Mouse (Mus musculus) hindbrain, embryonic 16.5 days (tissue): Measurements from ENCODE around the gene Selenoo. TPM values are rescaled to one million over a fixed set of nuclear protein-coding genes. Genes with fewer than 3 reads are reported as not detected.

Source experiments
- ATAC-seq: fragments of 200-750 bp; cut with Nextera tagmentation; 2 replicates; pipeline ENCODE4 v1.8.0; 2017; ENCODE audit warnings: moderate TSS enrichment, moderate library complexity
- H3K27ac ChIP-seq: fragments of 300-500 bp; sonication (generic); 2 replicates; pipeline ENCODE4 v1.5.1; 2014; ENCODE audit warnings: low read depth, mild to moderate bottlenecking, control low read depth, low read length, moderate library complexity
- H3K27me3 ChIP-seq: fragments of 300-500 bp; sonication (generic); replicated peaks from 2 replicates; pipeline ENCODE4 v1.6.1; 2014; ENCODE audit warnings: low read length; ENCODE audit not compliant: control insufficient read depth, insufficient read depth
- H3K36me3 ChIP-seq: fragments of 300-500 bp; sonication (generic); 2 replicates; pipeline ENCODE4 v1.6.1; 2014; ENCODE audit warnings: mild to moderate bottlenecking, low read length, moderate library complexity, mixed read lengths; ENCODE audit not compliant: control insufficient read depth, insufficient read depth
- H3K4me1 ChIP-seq: fragments of 300-500 bp; sonication (generic); 2 replicates; pipeline ENCODE4 v1.6.1; 2014; ENCODE audit warnings: low read depth, low read length; ENCODE audit not compliant: control insufficient read depth, insufficient read depth
- H3K4me2 ChIP-seq: fragments of 300-500 bp; sonication (generic); 2 replicates; pipeline ENCODE4 v1.6.1; 2014; ENCODE audit warnings: mild to moderate bottlenecking, low read length, control low read depth, moderate library complexity
- H3K4me3 ChIP-seq: fragments of 300-500 bp; sonication (generic); 2 replicates; pipeline ENCODE4 v1.5.1; 2014; ENCODE audit warnings: mild to moderate bottlenecking, low read length, control low read depth, moderate library complexity
- H3K9ac ChIP-seq: fragments of 300-500 bp; sonication (generic); 2 replicates; pipeline ENCODE4 v1.6.1; 2014; ENCODE audit warnings: low read depth, mild to moderate bottlenecking, control low read depth, low read length, moderate library complexity
- H3K9me3 ChIP-seq: fragments of 300-500 bp; sonication (generic); 2 replicates; pipeline ENCODE4 v1.6.1; 2014; ENCODE audit warnings: mild to moderate bottlenecking, low read length, moderate library complexity; ENCODE audit not compliant: control insufficient read depth
- WGBS: fragments of 180-500 bp; shearing (Covaris S2); extraction: QIAGEN DNeasy Blood & Tissue Kit; methylation state at CpG from one replicate; pipeline ENCODE4 v1.1.7; 2014; 5-methylcytosine and 5-hydroxymethylcytosine counted together
- polyA plus RNA-seq: library from polyadenylated mRNA; unstranded; fragments of >200 nt; fragmentation: Nextera tagmentation; extraction: Ambion mirVana; gene quantifications from 2 replicates; pipeline ENCODE4 v1.2.1, GENCODE M21; 2015

Gene Selenoo
- polyA plus RNA-seq, 1 experiment from 2014 or later, result 16.4 TPM

- Histone ChIP-seq H3K9ac (no peak overlapping the region), H3K4me1 (peaks cover 15% of the 10 kb centered on the region), H3K9me3 (no peaks in the 10 kb centered on the region), H3K27me3 (peaks cover 12% of the 10 kb centered on the region), H3K36me3 (no peaks in the 10 kb centered on the region), H3K27ac (no peak overlapping the region), H3K4me3 (no peak overlapping the region), H3K4me2 (no peak overlapping the region)
- WGBS, result 92% methylated on average over 6 of the region's 6 CpGs
- ATAC-seq, result no peak
These were observed 26.9 kb upstream of the Selenoo start for GRCm38 (mm10) chr15:89061761-89062517.

- no peak overlapping the region for H3K27ac ChIP-seq
- no peak overlapping the region for H3K4me3 ChIP-seq
- ATAC-seq, result no peak
- H3K27me3 ChIP-seq, result peaks cover 12% of the 10 kb centered on the region
- no peak overlapping the region for H3K4me2 ChIP-seq
- H3K36me3 ChIP-seq, result no peaks in the 10 kb centered on the region
- peaks cover 15% of the 10 kb centered on the region for H3K4me1 ChIP-seq
- WGBS, result 91% methylated on average over 5 of the region's 5 CpGs
- no peaks in the 10 kb centered on the region for H3K9me3 ChIP-seq
- H3K9ac ChIP-seq, result no peak overlapping the region
These were observed 26.4 kb upstream of the Selenoo start for GRCm38 (mm10) chr15:89062518-89062910.

DNA sequence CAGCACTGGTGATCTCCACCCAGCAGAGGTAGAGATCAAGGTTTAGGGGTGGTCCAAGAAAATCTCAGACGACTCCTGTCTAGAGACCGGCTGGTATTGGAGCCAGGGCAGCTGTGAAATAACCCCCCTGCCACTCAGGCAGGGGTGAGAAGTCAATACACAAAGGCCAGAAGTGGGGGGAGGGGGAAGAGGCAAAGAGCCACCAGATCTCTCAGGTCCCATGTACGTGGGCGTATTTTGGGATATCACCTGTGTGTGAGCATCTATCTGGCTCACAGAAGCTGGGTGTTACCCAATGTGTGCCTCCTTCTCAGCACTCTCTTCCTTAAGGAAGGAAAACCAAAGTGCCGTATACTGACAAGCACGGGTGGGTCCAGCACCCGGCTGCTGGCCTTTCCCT lies 25.9 kb upstream of the Selenoo start:
- no peak overlapping the region for H3K4me3 ChIP-seq
- 84% methylated on average over 7 of the region's 7 CpGs for WGBS
- no peak overlapping the region for H3K9ac ChIP-seq
- H3K9me3 ChIP-seq, result no peaks in the 10 kb centered on the region
- no peak overlapping the region for H3K4me2 ChIP-seq
- H3K27me3 ChIP-seq, result peaks cover 12% of the 10 kb centered on the region
- H3K36me3 ChIP-seq, result peaks cover 4% of the 10 kb centered on the region; the same call in 1 of the 2 replicates
- peaks cover 15% of the 10 kb centered on the region for H3K4me1 ChIP-seq
- H3K27ac ChIP-seq, result no peak overlapping the region
- ATAC-seq, result no peak

- H3K36me3 ChIP-seq, result peaks cover 7% of the 10 kb centered on the region; the same call in 1 of the 2 replicates
- peaks cover 16% of the 10 kb centered on the region for H3K27me3 ChIP-seq
- H3K9me3 ChIP-seq, result no peaks in the 10 kb centered on the region
- H3K27ac ChIP-seq, result no peak overlapping the region
- no peak overlapping the region for H3K9ac ChIP-seq
- peaks cover 15% of the 10 kb centered on the region for H3K4me1 ChIP-seq
- no peak for ATAC-seq
- no peak overlapping the region for H3K4me3 ChIP-seq
- WGBS, result 72% methylated on average over 6 of the region's 6 CpGs
- no peak overlapping the region for H3K4me2 ChIP-seq
These were observed 25.3 kb upstream of the Selenoo start for GRCm38 (mm10) chr15:89063536-89063935.

GRCm38 (mm10) chr15:89064891-89065290 lies 24.0 kb upstream of the Selenoo start:
- no peak overlapping the region for H3K4me3 ChIP-seq
- peaks cover 11% of the 10 kb centered on the region for H3K4me1 ChIP-seq
- WGBS, result 99% methylated on average over 5 of the region's 5 CpGs
- peaks cover 9% of the 10 kb centered on the region; the same call in 1 of the 2 replicates for H3K36me3 ChIP-seq
- H3K9ac ChIP-seq, result no peak overlapping the region
- H3K27ac ChIP-seq, result no peak overlapping the region
- no peaks in the 10 kb centered on the region for H3K9me3 ChIP-seq
- no peak overlapping the region for H3K4me2 ChIP-seq
- no peak for ATAC-seq
- peaks cover 17% of the 10 kb centered on the region for H3K27me3 ChIP-seq

DNA sequence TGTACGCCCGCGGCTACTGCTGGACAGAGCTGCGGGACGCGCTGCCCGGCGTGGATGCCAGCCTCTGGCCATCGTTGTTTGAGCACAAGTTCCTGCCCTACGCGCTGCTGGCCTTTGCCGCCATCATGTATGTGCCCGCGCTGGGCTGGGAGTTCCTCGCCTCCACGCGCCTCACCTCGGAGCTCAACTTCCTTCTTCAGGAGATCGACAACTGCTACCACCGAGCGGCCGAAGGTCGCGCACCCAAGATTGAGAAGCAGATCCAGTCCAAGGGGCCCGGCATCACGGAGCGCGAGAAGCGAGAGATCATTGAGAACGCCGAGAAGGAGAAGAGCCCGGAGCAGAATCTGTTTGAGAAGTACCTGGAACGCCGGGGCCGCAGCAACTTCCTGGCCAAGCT lies 21.3 kb upstream of the Selenoo start:
- H3K27me3 ChIP-seq, result peaks cover 17% of the 10 kb centered on the region
- H3K4me1 ChIP-seq, result no peaks in the 10 kb centered on the region
- no peak overlapping the region for H3K9ac ChIP-seq
- H3K9me3 ChIP-seq, result no peaks in the 10 kb centered on the region
- no peak overlapping the region for H3K4me2 ChIP-seq
- peaks cover 13% of the 10 kb centered on the region; the same call in 1 of the 2 replicates for H3K36me3 ChIP-seq
- 36% methylated on average over 35 of the region's 35 CpGs for WGBS
- H3K27ac ChIP-seq, result no peak overlapping the region
- H3K4me3 ChIP-seq, result no peak overlapping the region
- no peak for ATAC-seq

GRCm38 (mm10) chr15:89068226-89068625 lies 20.7 kb upstream of the Selenoo start:
- no peak for ATAC-seq
- Histone ChIP-seq H3K9ac (no peak overlapping the region), H3K9me3 (no peaks in the 10 kb centered on the region), H3K4me3 (no peak overlapping the region), H3K4me2 (no peak overlapping the region), H3K27ac (no peak overlapping the region), H3K36me3 (peaks cover 13% of the 10 kb centered on the region; the same call in 1 of the 2 replicates), H3K4me1 (no peaks in the 10 kb centered on the region), H3K27me3 (peaks cover 17% of the 10 kb centered on the region)
- WGBS, result 50% methylated on average over 26 of the region's 26 CpGs

DNA sequence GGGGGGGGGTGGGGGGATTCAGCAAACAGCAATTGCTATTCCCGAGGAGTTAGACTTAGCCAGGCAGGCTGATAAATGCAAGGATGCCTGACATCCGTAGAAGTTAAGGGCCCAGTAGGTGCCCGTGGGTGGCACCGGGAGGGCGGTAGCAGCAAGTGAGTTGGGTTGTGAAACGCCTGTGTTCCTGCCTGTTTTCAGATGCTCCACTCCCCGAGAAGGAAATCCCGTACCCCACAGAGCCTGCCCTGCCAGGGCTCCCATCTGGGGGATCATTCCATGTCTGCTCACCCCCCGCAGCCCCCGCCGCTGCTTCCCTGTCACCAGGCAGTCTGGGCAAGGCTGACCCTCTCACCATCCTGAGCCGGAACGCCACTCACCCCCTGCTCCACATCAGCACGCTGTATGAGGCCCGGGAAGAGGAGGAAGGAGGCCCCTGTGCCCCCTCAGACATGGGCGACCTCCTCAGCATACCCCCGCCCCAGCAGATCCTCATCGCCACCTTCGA lies 19.5 kb upstream of the Selenoo start:
- Histone ChIP-seq H3K27ac (no peak overlapping the region), H3K9me3 (no peaks in the 10 kb centered on the region), H3K9ac (no peak overlapping the region), H3K4me2 (no peak overlapping the region), H3K4me3 (no peak overlapping the region), H3K27me3 (peaks cover 17% of the 10 kb centered on the region), H3K36me3 (peaks cover 13% of the 10 kb centered on the region; the same call in 1 of the 2 replicates), H3K4me1 (no peaks in the 10 kb centered on the region; the same call in 1 of the 2 replicates)
- ATAC-seq, result no peak
- 82% methylated on average over 19 of the region's 19 CpGs for WGBS

GRCm38 (mm10) chr15:89070606-89071005 lies 18.3 kb upstream of the Selenoo start:
- peaks cover 13% of the 10 kb centered on the region; the same call in 1 of the 2 replicates for H3K36me3 ChIP-seq
- no peak for ATAC-seq
- H3K27me3 ChIP-seq, result peaks cover 11% of the 10 kb centered on the region

More at GRCm38 (mm10) chr15:89070606-89071005, 18.3 kb upstream of the Selenoo start:
- WGBS, result 77% methylated on average over 24 of the region's 24 CpGs
- Histone ChIP-seq H3K9me3 (no peaks in the 10 kb centered on the region), H3K4me2 (no peak overlapping the region), H3K4me3 (no peak overlapping the region), H3K4me1 (peaks cover 10% of the 10 kb centered on the region), H3K27ac (no peak overlapping the region), H3K9ac (no peak overlapping the region)
